Mouse (Mus musculus): ENCODE data around the gene Abcg1.

Abcg1 gene

DNA sequence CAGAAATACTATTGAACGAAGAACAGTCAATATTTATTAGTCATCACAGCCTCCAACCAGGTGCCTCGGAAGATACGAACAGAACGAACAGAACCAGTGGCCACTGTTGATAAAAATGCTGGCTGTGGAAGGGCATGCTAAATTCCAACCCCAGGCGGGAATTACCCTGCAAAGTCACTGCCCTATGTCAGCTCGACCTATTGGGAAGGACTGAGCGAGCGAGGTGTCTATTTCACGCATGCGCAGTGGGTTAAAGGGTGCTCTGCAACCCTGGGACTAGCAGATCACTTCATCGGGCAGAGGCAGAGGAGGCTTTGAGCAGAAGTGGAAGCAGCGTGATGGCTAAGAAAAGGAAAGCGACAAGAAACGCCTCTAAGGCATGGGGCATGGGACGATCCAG lies 76.3 kb downstream of the Abcg1 start:
- no peak for DNase-seq

DNA sequence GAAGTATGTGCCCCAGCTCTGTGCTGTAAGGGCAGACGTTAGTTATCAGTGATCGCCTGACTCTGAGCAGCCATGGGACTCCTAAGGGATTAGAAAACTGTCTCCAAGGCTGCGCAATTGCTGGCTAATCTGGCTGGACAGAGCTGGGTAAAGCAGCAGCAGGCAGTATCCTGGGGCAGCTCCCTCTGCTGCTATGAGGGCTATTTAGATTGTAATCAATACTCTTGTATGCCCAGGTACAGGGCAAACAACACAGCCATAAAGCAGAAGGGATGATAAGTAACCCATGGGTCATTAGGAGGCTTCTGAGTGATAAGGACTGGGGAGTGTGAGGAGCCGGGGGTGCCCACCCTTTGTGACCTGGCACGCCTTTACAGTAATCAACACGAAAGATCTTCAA lies 77.4 kb downstream of the Abcg1 start:
- no peak for DNase-seq

DNA sequence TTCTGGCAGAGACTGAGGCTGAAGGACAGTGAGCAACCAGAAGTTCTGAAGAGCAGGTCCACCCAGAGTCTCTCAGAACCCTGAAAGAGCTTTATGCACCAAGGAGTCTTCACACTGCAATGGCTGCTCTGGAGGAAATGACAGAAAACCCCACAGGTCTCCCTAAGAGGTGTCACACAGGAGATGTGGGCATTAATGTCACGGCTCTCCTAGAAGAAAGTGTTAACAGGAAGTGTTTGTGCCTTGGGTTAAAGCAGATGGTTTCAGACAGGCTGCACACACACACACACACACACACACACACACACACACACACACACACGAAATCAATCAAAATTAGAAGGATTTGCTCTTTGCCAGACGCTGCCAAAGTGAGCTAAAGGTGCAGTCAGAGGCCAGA lies 78.8 kb downstream of the Abcg1 start:
- no peak for DNase-seq

DNA sequence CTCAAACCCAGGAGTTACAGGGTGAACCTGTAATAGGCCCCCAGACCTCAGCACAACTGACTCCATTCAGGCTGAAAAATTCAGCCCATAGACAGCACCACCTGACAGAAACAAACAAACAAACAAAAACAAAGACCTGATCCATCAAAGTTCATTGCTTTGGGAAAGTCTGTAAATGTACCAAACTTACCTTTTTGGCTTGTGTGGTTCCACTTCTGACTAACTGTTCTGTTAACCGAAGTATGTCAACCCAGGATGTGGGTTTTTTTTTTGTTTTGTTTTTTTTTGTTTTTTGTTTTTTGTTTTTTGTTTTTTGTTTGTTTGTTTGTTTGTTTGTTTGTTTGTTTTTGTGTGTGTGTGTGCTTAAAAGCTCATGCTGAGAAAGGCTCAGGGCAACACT lies 79.3 kb downstream of the Abcg1 start:
- no peak for DNase-seq

DNA sequence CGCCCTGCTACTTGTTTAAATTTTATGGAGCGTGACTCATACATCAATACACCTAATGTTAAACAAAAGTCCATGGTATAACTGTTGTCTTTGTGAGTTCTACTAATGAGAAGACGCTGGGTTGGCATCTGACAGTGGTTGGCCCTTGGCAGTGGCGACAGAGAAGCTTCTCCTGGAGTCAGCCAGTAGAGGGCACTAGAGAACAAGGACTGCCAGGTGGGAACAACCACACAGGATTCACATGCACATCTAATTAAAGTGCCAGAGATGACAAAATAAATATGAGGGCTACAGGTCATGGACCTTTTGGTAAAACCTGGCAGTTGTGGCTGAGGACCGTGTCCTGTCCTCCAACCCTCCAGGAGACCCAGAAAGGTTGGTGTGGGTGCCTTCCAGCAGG lies 80.9 kb downstream of the Abcg1 start:
- DNase-seq = peak; percentile 73

DNA sequence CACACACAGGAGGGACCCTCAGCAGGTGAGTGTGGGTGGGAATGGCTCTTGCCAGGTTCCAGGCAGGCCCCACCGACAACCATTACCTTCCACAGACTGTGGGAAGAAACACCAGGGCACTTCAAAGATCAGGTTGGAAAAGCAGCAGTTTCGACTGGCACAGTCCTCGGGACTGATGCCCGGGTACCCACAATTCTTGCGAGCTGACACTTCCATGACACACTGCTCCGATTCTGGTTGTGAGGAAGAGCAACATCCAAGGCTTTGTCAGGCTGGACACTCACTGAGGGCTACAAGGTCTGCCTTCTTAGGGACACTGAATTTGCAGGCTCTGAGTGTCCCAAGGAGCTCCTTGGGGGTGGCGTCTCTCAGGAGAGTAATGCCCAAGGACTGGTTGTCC lies 84.6 kb downstream of the Abcg1 start:
- DNase-seq = no peak

DNA sequence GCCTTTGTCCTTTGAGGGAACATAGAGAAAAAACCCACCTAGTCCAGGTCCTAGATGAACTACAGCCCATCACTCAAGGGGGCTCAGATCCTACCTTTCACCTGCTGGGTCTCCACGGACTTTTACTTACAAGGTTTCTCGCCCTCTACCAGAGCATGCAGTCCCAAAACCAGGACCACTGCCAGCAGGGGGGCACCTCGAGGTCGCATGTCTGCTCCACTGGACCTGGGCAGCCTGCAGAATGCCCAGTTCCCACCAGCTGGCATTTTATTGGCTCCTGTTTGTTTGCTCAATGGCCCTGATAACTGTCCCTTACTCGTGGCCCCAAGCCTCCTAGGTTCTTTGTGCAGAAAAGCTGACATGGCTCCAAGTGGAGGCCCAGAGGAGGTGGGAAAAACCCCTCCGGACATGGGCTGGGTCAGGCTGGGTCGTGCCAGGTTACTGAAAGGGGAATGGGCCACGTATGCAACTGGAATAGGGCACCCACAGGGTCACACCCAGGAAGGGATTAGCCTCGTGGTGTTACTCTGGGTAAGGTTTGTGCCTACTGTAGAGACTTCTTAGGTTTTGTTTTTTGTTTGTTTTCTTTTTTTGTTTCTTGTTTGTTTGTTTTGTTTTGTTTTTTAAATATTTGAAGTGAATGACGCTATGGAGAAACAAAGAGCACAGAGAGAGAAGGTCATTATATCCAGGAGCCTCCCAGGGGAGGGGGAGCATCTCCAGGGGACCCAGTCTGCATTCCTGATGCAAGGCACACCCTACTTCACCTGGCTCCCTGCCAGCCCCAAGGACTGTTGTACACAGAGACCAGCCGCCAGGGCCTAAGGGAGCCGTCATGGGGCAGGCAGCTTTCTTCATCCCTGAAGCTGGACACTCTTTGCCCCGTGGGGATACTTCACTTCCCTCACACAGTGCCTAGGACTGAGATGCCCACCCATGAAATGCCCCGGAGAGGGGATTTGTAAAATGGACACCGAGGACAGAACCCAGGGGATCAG lies 86.9 kb downstream of the Abcg1 start, which contains the start of gene Tff2:
TSS of gene Tff2 (minus strand) at position 243 of the 998 bp plus-strand sequence.
- peak; percentile 13 for DNase-seq

DNA sequence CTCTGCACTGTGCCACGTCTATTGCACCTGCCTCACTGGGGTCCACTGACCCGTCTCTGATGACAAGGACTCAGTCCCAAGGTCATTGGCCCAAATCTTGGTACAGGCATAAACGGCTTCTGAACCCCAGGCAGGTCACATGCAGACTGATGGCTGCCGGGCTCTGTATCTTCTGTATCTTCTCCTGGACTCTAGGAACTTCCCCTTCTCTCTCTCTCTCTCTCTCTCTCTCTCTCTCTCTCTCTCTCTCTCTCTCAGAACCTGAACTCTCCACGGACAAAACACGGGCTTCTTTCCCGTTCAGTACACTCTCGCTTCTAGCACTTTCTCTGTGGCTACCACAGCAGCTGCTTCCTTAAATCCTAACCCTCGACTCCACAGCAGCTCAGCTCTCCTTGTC lies 88.5 kb downstream of the Abcg1 start:
- no peak for DNase-seq

DNA sequence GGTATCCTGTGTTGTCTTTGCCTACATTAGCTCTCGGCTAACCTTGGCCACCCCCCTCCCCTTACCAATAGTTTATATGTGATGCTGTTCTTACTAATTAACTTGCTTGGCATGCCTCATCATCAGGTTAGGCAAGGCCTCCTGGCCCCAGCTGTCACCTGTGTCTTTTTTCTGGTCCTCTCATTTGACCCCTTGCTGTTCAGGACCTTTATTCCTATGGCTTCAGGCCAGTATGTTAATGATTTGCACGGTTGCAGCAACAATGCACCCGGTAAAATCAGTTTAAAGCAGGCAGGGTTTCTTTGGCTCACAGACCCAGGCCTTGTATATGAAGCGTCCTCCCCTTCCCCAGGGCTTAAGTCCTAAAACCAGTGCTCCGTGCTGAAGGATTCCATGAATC lies 95.0 kb downstream of the Abcg1 start:
- no peak for DNase-seq

DNA sequence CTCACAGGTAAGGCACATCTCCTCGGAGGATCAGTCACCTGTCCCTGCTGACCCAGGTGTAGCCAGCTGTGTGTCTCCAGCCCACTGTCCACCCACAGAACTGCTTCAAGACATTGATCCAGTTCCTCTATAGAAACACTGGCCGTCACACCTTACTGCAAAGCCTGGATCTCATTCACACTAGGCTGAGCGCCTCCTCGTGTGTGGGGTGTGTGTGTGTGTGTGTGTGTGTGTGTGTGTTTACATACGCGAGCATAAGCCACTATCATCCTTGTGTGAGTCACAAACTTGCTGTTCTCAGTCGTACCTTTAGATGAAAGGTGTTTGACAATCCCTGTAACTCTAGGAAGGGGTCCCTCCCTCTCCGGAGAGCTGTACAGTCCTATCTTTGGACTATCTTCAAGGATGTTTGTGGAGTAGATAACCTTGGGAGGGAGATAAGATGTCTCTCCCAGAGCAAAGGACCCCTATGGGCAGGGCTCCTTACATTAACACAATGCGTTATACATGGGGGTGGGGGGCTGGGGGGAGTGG lies 95.6 kb downstream of the Abcg1 start:
- no peak for DNase-seq

DNA sequence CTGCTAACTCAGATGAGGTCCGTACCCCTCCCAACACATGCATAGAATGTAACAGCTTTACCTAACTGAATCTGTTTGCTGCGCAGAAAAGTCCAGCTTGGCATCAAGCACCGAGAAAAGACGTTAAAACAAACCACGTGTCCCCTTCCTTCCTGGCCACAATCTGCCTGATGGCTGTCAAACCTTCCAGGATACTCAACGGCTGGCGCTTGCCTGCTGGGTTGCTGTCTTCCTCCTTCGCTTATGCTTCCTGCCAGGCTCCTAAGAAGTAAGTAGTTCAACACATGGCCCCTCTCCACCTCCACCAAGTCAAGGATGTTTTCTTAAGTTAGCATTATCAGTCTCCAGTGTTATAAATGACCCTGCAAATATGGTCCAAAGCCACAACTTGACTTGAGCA lies 96.3 kb downstream of the Abcg1 start:
- no peak for DNase-seq

DNA sequence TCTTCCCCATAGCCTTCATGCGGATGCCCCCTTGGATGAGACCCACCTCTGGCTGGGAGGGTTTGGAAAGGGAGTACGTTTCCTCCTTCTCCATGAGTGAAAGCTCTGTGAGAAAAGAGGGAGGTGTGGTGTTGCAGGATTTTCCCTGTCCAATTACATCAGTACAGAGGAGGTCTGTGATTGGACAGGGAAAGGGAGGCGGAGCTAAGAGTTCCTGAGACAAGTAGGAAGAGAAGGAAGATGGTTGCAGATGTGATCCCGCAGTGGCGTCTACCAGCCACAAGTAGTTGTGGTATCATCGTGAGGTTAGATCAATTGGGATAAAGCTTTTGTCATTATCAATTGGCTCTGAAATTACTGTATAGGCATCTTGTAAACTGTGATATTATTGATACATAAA lies 100.4 kb downstream of the Abcg1 start:
- no peak for DNase-seq

DNA sequence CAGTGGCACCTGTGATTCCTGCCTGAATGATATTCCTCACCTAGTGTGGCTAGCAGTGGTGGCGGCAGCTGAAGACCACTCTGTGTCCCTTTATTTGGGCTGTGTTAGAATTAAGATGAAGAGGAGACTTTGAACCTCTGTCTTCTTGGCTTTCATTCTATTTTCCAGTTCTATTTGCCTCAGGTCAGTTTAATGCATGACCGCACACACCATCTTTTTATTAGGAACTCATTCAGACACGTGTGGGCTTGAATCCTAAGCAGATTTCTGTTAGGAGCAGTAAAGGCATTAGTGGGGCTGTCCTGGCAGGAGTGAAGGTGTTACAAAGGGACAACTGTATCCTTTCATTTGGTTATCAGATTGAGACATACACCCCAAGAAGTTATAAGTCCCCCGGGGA lies 102.8 kb downstream of the Abcg1 start:
- no peak for DNase-seq

DNA sequence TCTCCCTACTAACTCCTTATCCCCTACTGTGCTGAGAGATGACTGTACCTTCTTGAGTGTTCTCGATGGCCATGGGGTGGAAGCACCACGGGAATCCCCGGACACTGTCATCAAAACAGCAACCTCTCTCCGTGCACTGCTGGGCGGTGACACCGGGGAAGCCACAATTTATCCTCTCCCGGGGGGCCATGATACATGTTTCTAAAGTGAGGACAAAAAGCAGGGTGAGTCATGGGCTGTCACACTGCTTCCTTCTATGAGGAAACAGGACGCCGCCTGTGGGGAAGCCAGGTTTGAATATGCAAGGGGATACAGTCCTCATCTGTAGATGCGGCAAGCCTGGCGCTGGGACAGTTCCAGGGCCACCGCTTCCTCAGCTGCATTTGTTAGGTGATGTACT lies 105.1 kb downstream of the Abcg1 start:
- no peak for DNase-seq

DNA sequence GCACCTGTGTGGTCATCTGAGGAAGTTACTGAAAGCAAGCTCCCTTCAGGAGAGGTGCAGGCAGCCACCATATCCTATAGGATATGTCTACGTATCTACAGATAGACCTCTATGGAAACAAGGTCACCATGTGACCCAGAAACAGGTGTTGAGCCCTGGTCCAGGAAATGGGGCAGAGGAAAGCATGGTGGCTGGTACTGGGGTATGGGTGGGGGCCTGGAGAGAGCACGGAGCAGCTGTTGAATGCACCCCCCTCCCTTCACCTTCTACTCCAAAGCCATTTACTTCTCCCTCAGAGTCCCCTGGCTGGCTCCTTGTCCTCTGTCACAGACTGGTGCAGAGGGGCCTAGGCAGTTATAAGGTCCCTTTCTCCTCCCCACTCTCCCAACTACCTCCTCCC lies 106.3 kb downstream of the Abcg1 start:
- DNase-seq = no peak

DNA sequence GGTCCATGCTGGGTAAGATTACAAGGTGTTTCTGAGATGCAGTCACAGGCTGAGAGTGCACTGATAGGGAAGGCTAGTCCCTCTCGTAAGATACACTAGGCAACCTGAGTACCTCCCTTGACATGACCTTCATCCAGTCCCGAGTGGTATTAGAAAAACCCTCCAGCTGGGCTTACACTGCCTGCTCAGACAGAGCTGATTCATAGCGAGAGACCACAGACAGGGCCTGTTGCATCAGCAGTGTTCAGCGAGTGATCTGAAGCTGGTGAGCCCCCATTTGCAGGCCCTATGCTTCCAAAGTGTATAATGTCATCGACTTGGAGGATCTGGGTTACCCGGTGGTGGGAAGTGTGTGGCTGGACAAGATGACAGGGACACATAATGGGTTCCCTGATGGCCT lies 107.7 kb downstream of the Abcg1 start, which contains the start of gene Tff1:
TSS of gene Tff1 (minus strand) at position 151 of the 400 bp plus-strand sequence.
- DNase-seq = no peak

Data from lung, postnatal 10 days (tissue).